Mouse (Mus musculus): ENCODE results near the gene Kif2b. TPM values are rescaled to one million over a fixed set of nuclear protein-coding genes. Genes with fewer than 3 reads are reported as not detected.

Kif2b gene
- not detected in 2 replicates for polyA plus RNA-seq (2015; fragmentation: Nextera tagmentation; extraction: Ambion mirVana)

DNA sequence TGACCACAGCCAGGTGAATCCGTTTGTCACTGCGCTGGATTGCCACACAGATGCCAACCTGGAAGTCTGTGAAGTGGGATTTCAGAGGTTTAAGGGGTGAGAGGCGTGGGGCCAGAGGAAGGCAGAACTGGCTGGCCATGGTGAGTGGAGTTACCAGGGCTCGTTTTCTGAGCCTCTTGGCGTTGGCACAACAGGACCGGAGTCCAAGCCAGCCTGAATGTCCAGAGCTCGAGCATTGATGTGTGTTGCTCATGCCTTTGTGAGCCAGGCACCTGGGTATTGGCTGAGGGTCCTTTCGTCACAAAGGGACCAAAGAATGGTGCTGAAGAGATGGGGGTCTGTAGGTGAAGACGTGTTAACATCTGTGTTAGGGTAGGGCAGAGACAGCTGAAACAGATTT lies at the start of gene Kif2b:
Kif2b (minus strand) TSS at position 242 of the 400 bp plus-strand sequence.
- H3K4me3 ChIP-seq (ENCODE audit: low read length): no peak within 1 kb of the TSS

DNA sequence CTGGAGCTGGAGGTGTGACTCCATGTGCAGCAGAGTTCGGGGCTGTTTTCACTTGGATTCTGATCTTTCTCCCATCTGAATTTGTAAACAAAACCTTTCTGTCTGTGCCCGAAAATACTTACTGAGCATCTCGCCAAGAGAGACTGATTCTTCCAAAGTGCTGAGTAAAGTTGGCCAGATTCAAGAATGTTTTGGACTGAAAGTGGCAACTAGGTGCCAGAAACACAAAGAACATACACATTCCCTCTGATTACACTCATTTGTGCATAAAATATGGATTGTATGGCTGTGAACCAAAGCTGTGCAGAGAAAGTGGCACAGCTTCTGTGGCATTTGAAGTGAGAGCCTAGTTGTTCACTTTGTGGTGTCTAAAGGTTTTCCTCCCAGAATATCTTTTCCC lies 15.7 kb upstream of the Kif2b start:
- no peak overlapping the region for H3K27ac ChIP-seq (ENCODE audit: low read length)
- 40% methylated on average over 3 of the region's 3 CpGs for WGBS
- no peaks in the 10 kb centered on the region for H3K27me3 ChIP-seq (ENCODE audit: control insufficient read depth, insufficient read depth, low read depth, low read length)

More for the DNA sequence above, at the start of gene Kif2b:
- Histone ChIP-seq H3K36me3 (ENCODE audit: control insufficient read depth, insufficient read depth, low read length) (no peaks in the 10 kb centered on the region), H3K27me3 (ENCODE audit: control insufficient read depth, insufficient read depth, low read depth, low read length) (no peaks in the 10 kb centered on the region), H3K4me1 (replicated peaks; ENCODE audit: control insufficient read depth, insufficient read depth, low read length) (no peaks in the 10 kb centered on the region), H3K9ac (ENCODE audit: low read length) (no peak within 1 kb of the TSS), H3K9me3 (ENCODE audit: control insufficient read depth, low read length) (no peaks in the 10 kb centered on the region), H3K27ac (ENCODE audit: low read length) (no peak within 1 kb of the TSS), H3K4me2 (ENCODE audit: low read depth, low read length) (no peak within 1 kb of the TSS)
- no peak for ATAC-seq (ENCODE audit: low read depth)
- WGBS: 82% methylated on average over 9 of the region's 9 CpGs

DNA sequence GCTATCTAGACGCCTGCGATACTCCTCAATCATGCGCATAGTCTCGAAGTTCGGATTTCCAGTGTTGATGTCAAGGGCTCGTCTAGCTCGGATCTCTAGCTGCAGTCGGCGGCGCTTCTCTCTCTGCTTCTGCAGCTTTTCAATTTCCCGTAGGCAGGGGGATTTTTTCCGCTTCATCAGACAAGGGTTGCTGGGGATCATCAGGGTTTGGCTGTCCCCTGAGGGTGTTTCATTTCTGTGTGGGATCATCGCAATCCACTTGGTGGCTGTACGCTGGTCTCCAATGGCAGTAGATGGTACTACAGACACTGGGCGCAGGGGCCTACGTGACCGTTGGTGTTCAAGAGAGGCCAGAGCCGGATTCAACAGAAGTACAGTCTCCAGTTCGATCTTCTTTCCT lies 502 bp downstream of the Kif2b start:
- Histone ChIP-seq H3K27ac (ENCODE audit: low read length) (no peak overlapping the region), H3K4me3 (ENCODE audit: low read length) (no peak overlapping the region), H3K36me3 (ENCODE audit: control insufficient read depth, insufficient read depth, low read length) (no peaks in the 10 kb centered on the region), H3K4me2 (ENCODE audit: low read depth, low read length) (no peak overlapping the region), H3K4me1 (replicated peaks; ENCODE audit: control insufficient read depth, insufficient read depth, low read length) (no peaks in the 10 kb centered on the region), H3K9me3 (ENCODE audit: control insufficient read depth, low read length) (no peaks in the 10 kb centered on the region), H3K9ac (ENCODE audit: low read length) (no peak overlapping the region), H3K27me3 (ENCODE audit: control insufficient read depth, insufficient read depth, low read depth, low read length) (no peaks in the 10 kb centered on the region)
- no peak for ATAC-seq (ENCODE audit: low read depth)
- 93% methylated on average over 19 of the region's 19 CpGs for WGBS

More for the DNA sequence above, 15.7 kb upstream of the Kif2b start:
- H3K4me1 ChIP-seq (replicated peaks; ENCODE audit: control insufficient read depth, insufficient read depth, low read length): no peaks in the 10 kb centered on the region
- no peak overlapping the region for H3K9ac ChIP-seq (ENCODE audit: low read length)
- no peaks in the 10 kb centered on the region for H3K36me3 ChIP-seq (ENCODE audit: control insufficient read depth, insufficient read depth, low read length)
- ATAC-seq (ENCODE audit: low read depth): no peak
- H3K4me3 ChIP-seq (ENCODE audit: low read length): no peak overlapping the region
- H3K4me2 ChIP-seq (ENCODE audit: low read depth, low read length): no peak overlapping the region
- no peaks in the 10 kb centered on the region for H3K9me3 ChIP-seq (ENCODE audit: control insufficient read depth, low read length)

DNA sequence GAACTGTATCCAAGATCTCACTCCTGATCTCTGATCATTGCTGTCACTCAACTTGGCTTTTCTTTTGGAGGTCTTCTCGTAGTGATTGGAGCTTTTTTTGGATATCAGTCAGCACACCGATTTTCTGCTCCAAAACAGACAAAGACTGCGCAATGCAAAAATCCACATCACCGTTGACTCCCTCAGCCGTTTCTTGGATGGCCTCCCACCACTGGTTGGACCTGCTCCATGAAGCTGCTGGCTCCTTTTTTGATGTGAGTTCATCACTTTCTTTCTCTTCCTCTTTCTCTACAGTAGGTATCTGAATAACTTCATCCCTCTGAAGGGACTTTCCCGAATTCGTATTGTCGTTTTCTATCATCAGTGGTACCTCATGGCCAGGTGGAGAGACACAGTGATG lies 2.0 kb downstream of the Kif2b start:
- no peaks in the 10 kb centered on the region for H3K4me1 ChIP-seq (replicated peaks; ENCODE audit: control insufficient read depth, insufficient read depth, low read length)
- ATAC-seq (ENCODE audit: low read depth): no peak
- H3K4me2 ChIP-seq (ENCODE audit: low read depth, low read length): no peak overlapping the region
- H3K27me3 ChIP-seq (ENCODE audit: control insufficient read depth, insufficient read depth, low read depth, low read length): no peaks in the 10 kb centered on the region
- no peak overlapping the region for H3K4me3 ChIP-seq (ENCODE audit: low read length)
- H3K9me3 ChIP-seq (ENCODE audit: control insufficient read depth, low read length): no peaks in the 10 kb centered on the region
- H3K9ac ChIP-seq (ENCODE audit: low read length): no peak overlapping the region
- 81% methylated on average over 8 of the region's 8 CpGs for WGBS
- H3K36me3 ChIP-seq (ENCODE audit: control insufficient read depth, insufficient read depth, low read length): no peaks in the 10 kb centered on the region
- no peak overlapping the region for H3K27ac ChIP-seq (ENCODE audit: low read length)

DNA sequence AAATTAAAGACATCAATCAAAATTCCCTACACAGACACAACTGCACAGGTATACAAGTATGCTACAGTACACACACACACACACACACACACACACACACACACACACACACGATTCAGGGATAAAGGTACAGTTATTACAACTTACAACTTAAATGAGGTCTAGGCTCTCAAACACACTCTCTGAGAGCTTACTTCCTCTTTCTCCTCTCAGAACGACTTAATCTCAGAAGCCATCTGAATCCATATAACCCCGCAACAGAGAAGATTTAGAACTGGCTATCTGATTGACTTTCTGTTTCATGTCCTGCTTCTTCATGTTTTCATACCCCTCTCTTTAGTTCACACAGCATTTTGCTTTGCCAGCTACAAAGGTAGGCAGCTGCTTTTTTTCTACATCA lies 2.9 kb downstream of the Kif2b start:
- H3K4me3 ChIP-seq (ENCODE audit: low read length): no peak overlapping the region
- H3K9ac ChIP-seq (ENCODE audit: low read length): no peak overlapping the region
- no peaks in the 10 kb centered on the region for H3K4me1 ChIP-seq (replicated peaks; ENCODE audit: control insufficient read depth, insufficient read depth, low read length)
- no peak overlapping the region for H3K4me2 ChIP-seq (ENCODE audit: low read depth, low read length)
- H3K36me3 ChIP-seq (ENCODE audit: control insufficient read depth, insufficient read depth, low read length): no peaks in the 10 kb centered on the region
- WGBS: 67% methylated on average over 3 of the region's 3 CpGs
- no peak for ATAC-seq (ENCODE audit: low read depth)
- H3K27ac ChIP-seq (ENCODE audit: low read length): no peak overlapping the region
- no peaks in the 10 kb centered on the region for H3K27me3 ChIP-seq (ENCODE audit: control insufficient read depth, insufficient read depth, low read depth, low read length)
- no peaks in the 10 kb centered on the region for H3K9me3 ChIP-seq (ENCODE audit: control insufficient read depth, low read length)

DNA sequence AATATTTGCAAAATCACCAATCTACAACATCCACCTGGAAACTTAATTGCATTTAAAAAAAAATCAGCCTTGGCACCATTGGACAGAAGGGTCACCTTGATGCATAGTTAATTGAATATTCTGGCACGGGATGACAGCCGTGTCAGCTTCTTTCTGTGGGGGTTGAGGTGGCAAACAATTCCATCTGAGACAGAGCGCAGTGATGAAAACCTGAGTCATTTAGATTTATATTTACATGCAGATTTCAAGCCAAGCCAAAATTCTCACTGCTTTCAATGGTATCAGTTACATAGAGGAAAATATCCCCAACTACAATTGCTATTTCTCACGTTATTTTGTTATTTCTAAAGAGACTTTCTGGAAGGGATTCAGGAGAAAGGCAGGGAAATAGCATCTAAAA lies 46.6 kb downstream of the Kif2b start:
- no peak overlapping the region for H3K27ac ChIP-seq (ENCODE audit: low read length)
- no peak overlapping the region for H3K4me3 ChIP-seq (ENCODE audit: low read length)
- 68% methylated on average over 4 of the region's 4 CpGs for WGBS
- H3K27me3 ChIP-seq (ENCODE audit: control insufficient read depth, insufficient read depth, low read depth, low read length): no peaks in the 10 kb centered on the region
- no peaks in the 10 kb centered on the region for H3K4me1 ChIP-seq (replicated peaks; ENCODE audit: control insufficient read depth, insufficient read depth, low read length)
- no peak for ATAC-seq (ENCODE audit: low read depth)
- no peaks in the 10 kb centered on the region for H3K36me3 ChIP-seq (ENCODE audit: control insufficient read depth, insufficient read depth, low read length)
- H3K4me2 ChIP-seq (ENCODE audit: low read depth, low read length): no peak overlapping the region
- H3K9me3 ChIP-seq (ENCODE audit: control insufficient read depth, low read length): no peaks in the 10 kb centered on the region
- no peak overlapping the region for H3K9ac ChIP-seq (ENCODE audit: low read length)

Data from lung, embryonic 16.5 days (tissue).